Mouse (Mus musculus) stomach, postnatal 0 days (tissue): Measurements from ENCODE around the gene Plin4. TPM values are rescaled to one million over a fixed set of nuclear protein-coding genes. Genes with fewer than 3 reads are reported as not detected.
A peak's percentile ranks its signal among the peaks of the same experiment; 100 is the strongest.
"Not testable (repeated sequence)": the region's sequence is repeated elsewhere in the genome, so short reads cannot be mapped to it uniquely, and the experiment has no call there.

Experiments used
- ATAC-seq: fragments of 200-750 bp; cut with Nextera tagmentation; 2 replicates; pipeline ENCODE4 v1.8.0; 2017; ENCODE audit not compliant: low FRiP score, low TSS enrichment
- DNase-seq: peaks from one replicate; pipeline ENCODE4 v3.0.0-alpha.2; 2016; ENCODE audit warnings: low spot score
- H3K27ac ChIP-seq: fragments of 300-500 bp; sonication (generic); replicated peaks from 2 replicates; pipeline ENCODE4 v1.5.1; 2014; ENCODE audit warnings: mild to moderate bottlenecking, control low read depth
- H3K27me3 ChIP-seq: fragments of 300-500 bp; sonication (generic); 2 replicates; pipeline ENCODE4 v1.6.1; 2014; ENCODE audit warnings: low read length; ENCODE audit not compliant: control insufficient read depth, insufficient read depth
- H3K36me3 ChIP-seq: fragments of 300-500 bp; sonication (generic); 2 replicates; pipeline ENCODE4 v1.6.1; 2014; ENCODE audit warnings: low read length, mixed read lengths; ENCODE audit not compliant: control insufficient read depth, insufficient read depth
- H3K4me1 ChIP-seq: fragments of 300-500 bp; sonication (generic); replicated peaks from 2 replicates; pipeline ENCODE4 v1.6.1; 2014; ENCODE audit warnings: antibody characterized with exemption; ENCODE audit not compliant: control insufficient read depth, insufficient read depth
- H3K4me2 ChIP-seq: fragments of 300-500 bp; sonication (generic); replicated peaks from 2 replicates; pipeline ENCODE4 v1.6.1; 2014; ENCODE audit warnings: low read depth, mild to moderate bottlenecking, control low read depth, moderate library complexity
- H3K4me3 ChIP-seq: fragments of 300-500 bp; sonication (generic); 2 replicates; pipeline ENCODE4 v1.5.1; 2014; ENCODE audit warnings: low read depth, low read length, control low read depth
- H3K9ac ChIP-seq: fragments of 300-500 bp; sonication (generic); 2 replicates; pipeline ENCODE4 v1.6.1; 2014; ENCODE audit warnings: mild to moderate bottlenecking, low read length, control low read depth, mixed read lengths
- H3K9me3 ChIP-seq: fragments of 300-500 bp; sonication (generic); 2 replicates; pipeline ENCODE4 v1.6.1; 2016; ENCODE audit warnings: low read length; ENCODE audit not compliant: control insufficient read depth
- CTCF ChIP-seq: IDR thresholded peaks from 2 replicates; pipeline ENCODE4 v1.5.1; 2016; ENCODE audit warnings: antibody characterized with exemption, low read depth, mild to moderate bottlenecking, moderate library complexity
- EP300 ChIP-seq: optimal IDR thresholded peaks from 2 replicates; pipeline ENCODE3; 2016; ENCODE audit warnings: antibody characterized with exemption
- WGBS: fragments of 180-500 bp; shearing (Covaris S2); extraction: QIAGEN DNeasy Blood & Tissue Kit; methylation state at CpG from one replicate; pipeline ENCODE4 v1.1.7; 2014; 5-methylcytosine and 5-hydroxymethylcytosine counted together
- polyA plus RNA-seq: library from polyadenylated mRNA; unstranded; fragments of >200 nt; fragmentation: Nextera tagmentation; extraction: Ambion mirVana; gene quantifications from 2 replicates; pipeline ENCODE4 v1.2.1, GENCODE M21; 2015

Gene Plin4
- polyA plus RNA-seq, 1 experiment from 2014 or later: 0.95 TPM

DNA sequence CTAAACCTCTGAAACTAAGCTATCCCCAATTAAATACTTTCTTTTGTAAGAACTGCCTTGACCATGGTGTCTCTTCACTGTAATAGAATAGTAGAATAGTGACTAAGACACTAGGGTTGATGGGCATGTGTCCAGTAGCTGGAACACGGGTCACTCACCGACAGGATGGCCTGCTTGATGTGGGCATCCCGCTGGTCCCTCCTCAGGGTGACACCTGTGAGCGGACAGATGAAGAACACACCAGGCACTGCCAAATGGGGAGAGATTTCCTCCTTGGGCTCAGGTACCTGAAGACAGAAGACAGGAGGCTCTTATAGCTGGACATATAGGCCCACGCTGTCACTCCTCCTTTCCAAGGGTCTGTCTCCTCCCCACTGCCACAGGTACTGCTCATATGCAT is 37.4 kb downstream of the Plin4 start:
- no peak for ATAC-seq
- Histone ChIP-seq H3K4me2 (no peak overlapping the region), H3K9me3 (no peaks in the 10 kb centered on the region), H3K27me3 (no peaks in the 10 kb centered on the region), H3K9ac (no peak overlapping the region), H3K4me1 (peaks cover 8% of the 10 kb centered on the region), H3K27ac (no peak overlapping the region), H3K4me3 (no peak overlapping the region), H3K36me3 (peaks cover 41% of the 10 kb centered on the region)
- 90% methylated on average over 5 of the region's 5 CpGs for WGBS
- no peak for DNase-seq
- TF ChIP-seq CTCF (no peak), EP300 (no peak)

DNA sequence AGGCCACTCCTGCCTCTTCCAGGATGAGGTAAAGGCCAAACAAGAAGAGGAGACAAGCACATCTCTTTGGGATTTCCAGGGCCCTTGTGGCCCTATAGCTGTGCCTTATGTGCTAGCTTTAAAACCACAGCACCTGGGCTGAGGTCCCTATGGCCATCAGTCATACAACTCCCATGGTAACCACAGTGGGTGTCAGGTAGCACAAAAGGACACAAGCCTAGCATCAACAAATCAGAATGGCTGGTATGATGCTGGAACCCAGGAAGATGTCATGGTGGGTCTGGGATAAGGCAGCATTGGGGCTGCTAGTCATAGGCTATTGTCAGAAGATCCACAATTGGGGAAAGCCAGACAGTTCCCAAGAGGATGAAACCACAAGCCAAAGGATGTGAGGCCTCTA is 38.5 kb downstream of the Plin4 start:
- H3K27me3 ChIP-seq: no peaks in the 10 kb centered on the region
- H3K36me3 ChIP-seq: peaks cover 44% of the 10 kb centered on the region

DNA sequence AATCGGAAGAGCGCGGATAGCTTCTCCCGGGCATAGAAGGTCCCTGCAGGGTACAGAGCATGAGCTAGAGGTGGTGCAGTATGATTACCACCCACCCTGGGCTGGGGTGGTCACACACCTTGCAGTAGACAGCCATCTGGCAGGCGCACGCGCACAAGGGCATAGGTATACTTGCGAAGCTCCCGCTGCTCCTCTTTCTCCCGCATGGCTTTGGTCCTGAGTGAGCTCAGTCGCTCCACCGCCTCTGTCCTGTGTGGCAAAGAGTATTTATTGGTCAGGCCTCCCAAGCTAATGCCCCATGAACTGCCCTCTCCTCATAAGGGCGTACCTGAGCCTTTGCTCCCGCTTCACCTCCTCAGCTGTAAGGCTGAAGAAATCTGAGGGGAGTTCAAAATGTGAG is 40.5 kb downstream of the Plin4 start:
- ATAC-seq (no peak), DNase-seq (no peak)
- no peak overlapping the region for H3K27ac ChIP-seq
- 95% methylated on average over 14 of the region's 14 CpGs for WGBS
- peaks cover 2% of the 10 kb centered on the region; the same call in 1 of the 2 replicates for H3K4me1 ChIP-seq
- H3K9me3 ChIP-seq: no peaks in the 10 kb centered on the region
- H3K36me3 ChIP-seq: peaks cover 51% of the 10 kb centered on the region
- H3K4me3 ChIP-seq: no peak overlapping the region
- H3K4me2 ChIP-seq: no peak overlapping the region
- H3K9ac ChIP-seq: no peak overlapping the region
- H3K27me3 ChIP-seq: no peaks in the 10 kb centered on the region
- no peak for TF ChIP-seq CTCF
- no peak for TF ChIP-seq EP300

More for the DNA sequence above, 38.5 kb downstream of the Plin4 start:
- DNase-seq (no peak), ATAC-seq (no peak)
- H3K9me3 ChIP-seq: no peaks in the 10 kb centered on the region
- H3K27ac ChIP-seq: no peak overlapping the region
- H3K4me3 ChIP-seq: no peak overlapping the region
- H3K4me2 ChIP-seq: no peak overlapping the region
- no peak overlapping the region for H3K9ac ChIP-seq
- peaks cover 8% of the 10 kb centered on the region for H3K4me1 ChIP-seq
- TF ChIP-seq EP300: no peak
- no peak for TF ChIP-seq CTCF

DNA sequence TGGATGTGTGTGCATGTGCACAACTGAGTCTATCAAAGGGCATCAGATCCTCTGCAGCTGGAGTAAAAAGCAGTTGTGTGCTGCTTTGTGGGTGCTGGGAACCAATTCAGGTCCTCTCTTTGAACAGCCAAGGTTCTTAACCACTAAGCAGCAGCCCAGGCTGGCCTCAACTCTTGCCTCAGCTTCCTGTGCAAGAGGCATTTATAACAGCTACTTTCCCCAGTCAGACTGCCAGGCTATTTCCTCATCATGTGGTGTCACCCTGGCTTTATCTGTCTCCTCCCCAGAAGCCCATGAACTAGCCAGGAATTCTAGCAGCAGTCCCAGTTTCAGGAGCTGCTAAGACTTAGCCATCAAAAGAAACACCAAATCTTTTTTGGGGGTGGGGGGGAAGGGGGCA is 43.2 kb downstream of the Plin4 start:
- DNase-seq: no peak
- H3K4me3 ChIP-seq: no peak overlapping the region
- H3K36me3 ChIP-seq: peaks cover 55% of the 10 kb centered on the region
- no peak overlapping the region for H3K27ac ChIP-seq
- no peak for ATAC-seq
- H3K9ac ChIP-seq: no peak overlapping the region
- TF ChIP-seq CTCF: no peak
- no peak for TF ChIP-seq EP300
- H3K4me2 ChIP-seq: no peak overlapping the region
- H3K27me3 ChIP-seq: no peaks in the 10 kb centered on the region
- no peaks in the 10 kb centered on the region for H3K9me3 ChIP-seq
- no peaks in the 10 kb centered on the region for H3K4me1 ChIP-seq

DNA sequence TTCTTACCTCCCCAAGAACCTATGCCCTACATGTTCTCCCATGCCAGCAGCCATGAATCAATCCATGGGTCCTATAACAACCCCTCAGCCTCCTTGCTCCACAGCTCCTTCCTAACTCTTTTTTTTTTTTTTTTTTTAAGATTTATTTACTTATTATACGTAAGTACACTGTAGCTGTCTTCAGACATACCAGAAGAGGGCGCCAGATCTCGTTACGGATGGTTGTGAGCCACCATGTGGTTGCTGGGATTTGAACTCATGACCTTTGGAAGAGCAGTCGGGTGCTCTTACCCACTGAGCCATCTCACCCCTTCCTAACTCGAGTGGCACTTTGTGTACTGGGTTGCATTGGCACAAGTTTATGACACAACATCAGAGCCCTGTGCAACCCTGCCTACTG is 43.9 kb downstream of the Plin4 start:
- not testable (repeated sequence) for DNase-seq, H3K27me3 ChIP-seq, H3K4me3 ChIP-seq, H3K9ac ChIP-seq, H3K4me1 ChIP-seq, H3K4me2 ChIP-seq, H3K27ac ChIP-seq, ATAC-seq, H3K9me3 ChIP-seq
- H3K36me3 ChIP-seq: peaks cover 50% of the 10 kb centered on the region
- 72% methylated on average over 6 of the region's 6 CpGs for WGBS
- TF ChIP-seq CTCF: peak; percentile 51

DNA sequence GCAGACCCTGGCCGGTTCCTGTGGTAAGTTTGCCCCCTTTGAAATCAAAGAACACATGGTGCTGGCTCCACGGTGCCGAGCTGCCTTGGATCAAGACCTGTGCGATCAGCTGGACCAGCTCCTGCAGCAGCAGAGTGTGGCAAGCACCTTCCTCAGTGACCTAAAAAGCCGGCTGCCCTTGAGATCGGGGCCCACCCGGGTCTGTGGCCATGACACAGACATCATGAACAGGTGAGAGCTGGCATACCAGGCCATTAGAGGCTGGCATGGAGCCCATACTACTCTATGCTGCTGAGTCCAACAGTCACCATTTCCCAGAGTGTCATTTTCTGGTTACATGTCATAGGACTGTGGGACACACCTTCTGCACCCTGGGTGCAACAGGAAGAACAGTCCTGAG is 47.5 kb downstream of the Plin4 start:
- TF ChIP-seq CTCF (no peak), EP300 (no peak)
- H3K4me1 ChIP-seq: no peaks in the 10 kb centered on the region
- no peak overlapping the region for H3K4me3 ChIP-seq

More for the DNA sequence above, 47.5 kb downstream of the Plin4 start:
- WGBS: 93% methylated on average over 7 of the region's 7 CpGs
- no peaks in the 10 kb centered on the region for H3K9me3 ChIP-seq
- no peak for ATAC-seq
- DNase-seq: no peak
- no peak overlapping the region for H3K4me2 ChIP-seq
- H3K27ac ChIP-seq: no peak overlapping the region
- H3K27me3 ChIP-seq: no peaks in the 10 kb centered on the region
- H3K36me3 ChIP-seq: peaks cover 36% of the 10 kb centered on the region
- H3K9ac ChIP-seq: no peak overlapping the region
